Mouse (Mus musculus): ENCODE data around the gene Foxb2.

DNA sequence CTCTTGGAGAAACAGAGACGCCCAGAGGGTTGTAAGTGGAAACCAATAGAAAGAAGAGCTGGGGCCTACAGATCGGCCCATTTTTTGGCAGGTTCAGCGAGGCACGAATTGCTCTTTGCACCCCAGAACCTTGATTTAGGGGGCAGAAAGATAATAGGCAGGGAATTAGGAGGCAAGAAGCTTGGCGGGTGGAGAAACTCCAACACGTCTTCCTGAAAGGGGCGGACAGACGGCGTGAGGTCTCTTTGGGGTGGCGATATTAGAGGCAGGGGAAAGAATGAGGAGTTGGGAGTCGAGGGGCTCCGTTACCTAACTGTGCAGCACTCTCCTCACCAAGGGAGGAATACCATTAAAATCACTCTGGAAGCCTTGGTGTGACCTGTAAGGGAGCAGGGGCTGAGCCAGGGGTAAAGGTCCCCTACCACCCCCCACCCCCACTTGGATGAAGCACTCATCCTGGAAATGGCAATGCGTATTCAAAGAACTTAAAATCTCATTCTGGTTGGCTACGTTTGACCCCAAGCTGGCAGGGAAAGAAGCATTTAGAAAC lies 1.5 kb upstream of the Foxb2 start:
- TF ChIP-seq CTCF (IDR thresholded peaks at IDR 0.05; ENCODE audit: borderline replicate concordance, insufficient read depth, low read depth, low read length) (no peak), POLR2A (IDR thresholded peaks at IDR 0.05; ENCODE audit: borderline replicate concordance, insufficient read depth, low read length) (no peak)

Data from cerebellum, adult 2 months (tissue).